Mouse (Mus musculus): Measurements from ENCODE around the gene Hhipl1. TPM values are rescaled to one million over a fixed set of nuclear protein-coding genes. Genes with fewer than 3 reads are reported as not detected.

The Hhipl1 gene
- total RNA-seq (2015; ENCODE audit: low replicate concordance) = not detected in 2 replicates
- total RNA-seq (2017; ENCODE audit: low replicate concordance) = not detected in 2 replicates

GRCm38 (mm10) chr12:108305812-108306794, at the start of gene Hhipl1:
Gene Hhipl1, plus strand, starts transcription at chr12:108306270.
- ATAC-seq (replicated peaks; ENCODE audit: low FRiP score, poor library complexity, severe bottlenecking) = no peak

- no peak for ATAC-seq (replicated peaks; ENCODE audit: low FRiP score, poor library complexity, severe bottlenecking)
These were observed 49.3 kb upstream of the Hhipl1 start for GRCm38 (mm10) chr12:108256734-108257133.

- ATAC-seq (replicated peaks; ENCODE audit: low FRiP score, poor library complexity, severe bottlenecking) = no peak
These were observed 46.6 kb upstream of the Hhipl1 start for GRCm38 (mm10) chr12:108259322-108260049.

- ATAC-seq (replicated peaks; ENCODE audit: low FRiP score, poor library complexity, severe bottlenecking) = no peak
These were observed 45.1 kb upstream of the Hhipl1 start for GRCm38 (mm10) chr12:108260950-108261349.

- ATAC-seq (replicated peaks; ENCODE audit: low FRiP score, poor library complexity, severe bottlenecking) = no peak
These were observed 41.2 kb upstream of the Hhipl1 start for GRCm38 (mm10) chr12:108264918-108265317.

- ATAC-seq (replicated peaks; ENCODE audit: low FRiP score, poor library complexity, severe bottlenecking) = no peak
These were observed 40.0 kb upstream of the Hhipl1 start for GRCm38 (mm10) chr12:108265831-108266619.

GRCm38 (mm10) chr12:108267653-108268052, 38.4 kb upstream of the Hhipl1 start:
- no peak for ATAC-seq (replicated peaks; ENCODE audit: low FRiP score, poor library complexity, severe bottlenecking)

GRCm38 (mm10) chr12:108268970-108269369, 37.1 kb upstream of the Hhipl1 start:
- ATAC-seq (replicated peaks; ENCODE audit: low FRiP score, poor library complexity, severe bottlenecking) = no peak

GRCm38 (mm10) chr12:108269699-108270098, 36.4 kb upstream of the Hhipl1 start:
- no peak for ATAC-seq (replicated peaks; ENCODE audit: low FRiP score, poor library complexity, severe bottlenecking)

GRCm38 (mm10) chr12:108270240-108270919, 35.7 kb upstream of the Hhipl1 start:
- ATAC-seq (replicated peaks; ENCODE audit: low FRiP score, poor library complexity, severe bottlenecking) = no peak

GRCm38 (mm10) chr12:108271351-108272142, 34.5 kb upstream of the Hhipl1 start:
- no peak for ATAC-seq (replicated peaks; ENCODE audit: low FRiP score, poor library complexity, severe bottlenecking)

GRCm38 (mm10) chr12:108272143-108272635, 33.9 kb upstream of the Hhipl1 start:
- ATAC-seq (replicated peaks; ENCODE audit: low FRiP score, poor library complexity, severe bottlenecking) = no peak

- ATAC-seq (replicated peaks; ENCODE audit: low FRiP score, poor library complexity, severe bottlenecking) = no peak
These were observed 32.4 kb upstream of the Hhipl1 start for GRCm38 (mm10) chr12:108273466-108274312.

GRCm38 (mm10) chr12:108274313-108274595, 31.8 kb upstream of the Hhipl1 start:
- ATAC-seq (replicated peaks; ENCODE audit: low FRiP score, poor library complexity, severe bottlenecking) = no peak

- ATAC-seq (replicated peaks; ENCODE audit: low FRiP score, poor library complexity, severe bottlenecking) = 0 out of 2 replicates have a peak, but pooled peaks have one; percentile 5
These were observed 31.2 kb upstream of the Hhipl1 start, which contains the start of gene Ccdc85c for GRCm38 (mm10) chr12:108274661-108275507. Gene Ccdc85c, minus strand, starts transcription at chr12:108275425.

GRCm38 (mm10) chr12:108275508-108275890, 30.6 kb upstream of the Hhipl1 start:
- ATAC-seq (replicated peaks; ENCODE audit: low FRiP score, poor library complexity, severe bottlenecking) = peak; percentile 26; the same call in 1 of the 2 replicates

All from erythroid progenitor cell, adult 5-6 weeks (primary cell).